Mouse (Mus musculus) CH12.LX (cell line): ENCODE measurements at regions not wholly inside any gene's neighbourhood (a gene's known extent, or its start where the extent isn't known, plus 50 kb on each side); places are given as distances from the start of the nearest gene placed in this dataset.

Experiments used
- DNase-seq: peaks from one replicate; pipeline ENCODE4 v3.0.0-alpha.2; 2013; ENCODE audit errors: extremely low read depth
- H3K27ac ChIP-seq: 2 replicates; pipeline ENCODE4 v1.5.1; 2012; ENCODE audit warnings: low read depth, mild to moderate bottlenecking, control low read depth, moderate library complexity; ENCODE audit not compliant: insufficient read depth
- H3K27me3 ChIP-seq: replicated peaks from 2 replicates; pipeline ENCODE3; 2012; ENCODE audit warnings: inconsistent platforms
- H3K36me3 ChIP-seq, 2 experiments: replicated peaks in 1 of 2; 2 replicates each; pipeline versions ENCODE3 to v1.6.1; 2012; ENCODE audit warnings: inconsistent platforms in 1 of 2, low read length in 1 of 2, mild to moderate bottlenecking in 1 of 2, mixed read lengths in 1 of 2, moderate library complexity in 1 of 2; ENCODE audit not compliant: control insufficient read depth in 1 of 2, insufficient read depth in 1 of 2
- H3K4me1 ChIP-seq, 2 experiments: 2 replicates each; pipeline ENCODE4 v1.6.1; 2012; ENCODE audit warnings: inconsistent platforms in 1 of 2, moderate library complexity in 1 of 2; ENCODE audit not compliant: insufficient read depth in 2 of 2, control insufficient read depth in 1 of 2
- H3K4me2 ChIP-seq: 2 replicates; pipeline ENCODE4 v1.6.1; 2012; ENCODE audit warnings: low read depth, mild to moderate bottlenecking, control low read depth; ENCODE audit not compliant: poor library complexity, insufficient read depth, severe bottlenecking
- H3K4me3 ChIP-seq, 3 experiments: fragments of 150-350 bp in 1 of 3; sonication (generic) in 1 of 3; replicated peaks in 1 of 3; 2 replicates each; pipeline versions ENCODE3 to v1.5.1; 2011 to 2012; ENCODE audit warnings: low read depth in 2 of 3, low read length in 2 of 3, mild to moderate bottlenecking in 2 of 3, moderate library complexity in 2 of 3, control low read depth in 1 of 3, improper control_type of control experiment in 1 of 3, inconsistent platforms in 1 of 3, mixed read lengths in 1 of 3; ENCODE audit not compliant: poor library complexity in 1 of 3
- H3K79me2 ChIP-seq: replicated peaks from 2 replicates; pipeline ENCODE4 v1.6.1; 2012; ENCODE audit warnings: mild to moderate bottlenecking, moderate library complexity; ENCODE audit not compliant: control insufficient read depth, poor library complexity, insufficient read depth, severe bottlenecking; ENCODE audit errors: extremely low read depth
- H3K9ac ChIP-seq: 2 replicates; pipeline ENCODE4 v1.6.1; 2012; ENCODE audit warnings: low read depth, mild to moderate bottlenecking, control low read depth, moderate library complexity; ENCODE audit not compliant: insufficient read depth
- H3K9me3 ChIP-seq: replicated peaks from 2 replicates; pipeline ENCODE3; 2012; ENCODE audit warnings: low read length, inconsistent platforms, mixed read lengths
- BHLHE40 ChIP-seq: IDR thresholded peaks from 2 replicates; pipeline ENCODE4 v1.6.1; 2011; ENCODE audit warnings: mild to moderate bottlenecking, low read depth, low read length, improper control_type of control experiment
- EP300 ChIP-seq: IDR thresholded peaks from 2 replicates; pipeline ENCODE4 v1.6.1; 2011; ENCODE audit warnings: low read length, improper control_type of control experiment
- ETS1 ChIP-seq: conservative IDR thresholded peaks from 2 replicates; pipeline ENCODE4 v1.6.1; 2012; ENCODE audit warnings: low read depth, mild to moderate bottlenecking, inconsistent platforms, low read length, improper control_type of control experiment, moderate library complexity
- HCFC1 ChIP-seq: IDR thresholded peaks from 2 replicates; pipeline ENCODE4 v1.6.1; 2012; ENCODE audit warnings: low read depth, mild to moderate bottlenecking, inconsistent platforms, low read length, improper control_type of control experiment
- IRF4 ChIP-seq: IDR thresholded peaks from 2 replicates; pipeline ENCODE4 v1.6.1; 2014; ENCODE audit warnings: low read depth, mild to moderate bottlenecking, inconsistent platforms, low read length, improper control_type of control experiment
- MAZ ChIP-seq: IDR thresholded peaks from 2 replicates; pipeline ENCODE4 v1.6.1; 2012; ENCODE audit warnings: low read depth, mild to moderate bottlenecking, inconsistent platforms, low read length, improper control_type of control experiment, moderate library complexity
- MEF2A ChIP-seq: IDR thresholded peaks from 2 replicates; pipeline ENCODE4 v1.6.1; 2014; ENCODE audit warnings: low read depth, mild to moderate bottlenecking, inconsistent platforms, low read length, improper control_type of control experiment, borderline replicate concordance
- MXI1 ChIP-seq: IDR thresholded peaks from 2 replicates; pipeline ENCODE4 v1.6.1; 2011; ENCODE audit warnings: mild to moderate bottlenecking, low read depth, low read length, improper control_type of control experiment
- MYC ChIP-seq: IDR thresholded peaks from 2 replicates; pipeline ENCODE4 v1.6.1; 2011; ENCODE audit warnings: low read depth, mild to moderate bottlenecking, improper control_type of control experiment, low read length
- PAX5 ChIP-seq: IDR thresholded peaks from 2 replicates; pipeline ENCODE4 v1.6.1; 2012; ENCODE audit warnings: low read length, inconsistent platforms, mixed read lengths
- POLR2A ChIP-seq: IDR thresholded peaks from 2 replicates; pipeline ENCODE4 v1.6.1; 2011; ENCODE audit warnings: low read depth, mild to moderate bottlenecking, improper control_type of control experiment, low read length
- POLR2AphosphoS2 ChIP-seq: IDR thresholded peaks from 2 replicates; pipeline ENCODE4 v1.6.1; 2011; ENCODE audit warnings: low read depth, low read length, improper control_type of control experiment
- RCOR1 ChIP-seq: conservative IDR thresholded peaks from 2 replicates; pipeline ENCODE4 v1.6.1; 2012; ENCODE audit warnings: low read depth, mild to moderate bottlenecking, inconsistent platforms, low read length, improper control_type of control experiment
- TBP ChIP-seq: conservative IDR thresholded peaks from 2 replicates; pipeline ENCODE4 v1.6.1; 2011; ENCODE audit warnings: low read depth, low read length, improper control_type of control experiment
- TCF12 ChIP-seq: IDR thresholded peaks from 2 replicates; pipeline ENCODE4 v1.6.1; 2014; ENCODE audit warnings: low read depth, mild to moderate bottlenecking, inconsistent platforms, low read length, improper control_type of control experiment
- UBTF ChIP-seq: IDR thresholded peaks from 2 replicates; pipeline ENCODE4 v1.6.1; 2012; ENCODE audit warnings: low read depth, mild to moderate bottlenecking, inconsistent platforms, low read length, improper control_type of control experiment, moderate library complexity
- USF1 ChIP-seq: IDR thresholded peaks from 2 replicates; pipeline ENCODE4 v1.6.1; 2014; ENCODE audit warnings: low read depth, mild to moderate bottlenecking, inconsistent platforms, low read length, improper control_type of control experiment
- ZC3H11A ChIP-seq: IDR thresholded peaks from 2 replicates; pipeline ENCODE4 v1.6.1; 2012; ENCODE audit warnings: low read depth, mild to moderate bottlenecking, inconsistent platforms, low read length, improper control_type of control experiment
- dilution Hi-C: fragments of 300-500 bp; cut with MboI; formaldehyde crosslinking; loops from 2 replicates; pipeline ENCODE4 v1.14.3; 2020; ENCODE audit warnings: low sequenced_read_pairs; ENCODE audit not compliant: extremely low pct_unique_long_range_greater_than_20kb, extremely low pct_ligation_motif_present
- in situ Hi-C: fragments of 300-500 bp; cut with MboI; formaldehyde crosslinking; loops from 3 replicates; pipeline ENCODE4 v1.14.3; 2019; ENCODE audit warnings: low sequenced_read_pairs, low pct_ligation_motif_present, low pct_unique_long_range_greater_than_20kb, mixed read lengths

GRCm38 (mm10) chr6:49624564-49624963 lies 197.9 kb upstream of the Npy start:
- TF ChIP-seq EP300 (peak; percentile 66; the same call in 1 of the 2 replicates), PAX5 (no peak), BHLHE40 (peak; percentile 55; the same call in 1 of the 2 replicates), IRF4 (peak; percentile 47), MEF2A (peak; percentile 50; the same call in 1 of the 2 replicates), TCF12 (peak; percentile 61; the same call in 1 of the 2 replicates), ETS1 (no peak; the same call in 1 of the 2 replicates), RCOR1 (no peak)
- TF ChIP-seq, all 38 proteins: peak for 5
- H3K36me3 ChIP-seq, result no peaks in the 10 kb centered on the region
- H3K9me3 ChIP-seq, result no peaks in the 10 kb centered on the region
- peak; percentile 63 for DNase-seq
- no peak overlapping the region for H3K9ac ChIP-seq
- no peak overlapping the region for H3K4me2 ChIP-seq
- dilution Hi-C loops, result no loop called here
- no peaks in the 10 kb centered on the region for H3K27me3 ChIP-seq
- H3K4me3 ChIP-seq, result no peak overlapping the region
- no peak overlapping the region for H3K27ac ChIP-seq
- no peaks in the 10 kb centered on the region for H3K79me2 ChIP-seq
- H3K4me1 ChIP-seq, result peaks cover 9 to 23% of the 10 kb centered on the region in 2 experiments
- in situ Hi-C loops, result no loop called here

- DNase-seq, result no peak
- dilution Hi-C loops, result no loop called here
- H3K79me2 ChIP-seq, result no peaks in the 10 kb centered on the region
- TF ChIP-seq TBP, result no peak
- TF ChIP-seq ZC3H11A, result no peak
- TF ChIP-seq MYC, result no peak
- no peak for TF ChIP-seq TCF12
- H3K9me3 ChIP-seq, result peaks cover 4% of the 10 kb centered on the region
- no peaks in the 10 kb centered on the region for H3K27me3 ChIP-seq
- H3K36me3 ChIP-seq, result no peaks in the 10 kb centered on the region
- H3K9ac ChIP-seq, result no peak overlapping the region
- no peak overlapping the region for H3K27ac ChIP-seq
- no peak overlapping the region for H3K4me3 ChIP-seq
- in situ Hi-C loops, result no loop called here
- peaks cover 0 to 15% of the 10 kb centered on the region in 2 experiments; a peak in 2 of 4 replicates for H3K4me1 ChIP-seq
- H3K4me2 ChIP-seq, result no peak overlapping the region
Measured at GRCm38 (mm10) chr6:49633470-49634095, 188.9 kb upstream of the Npy start.

GRCm38 (mm10) chr6:49637654-49638053 lies 184.9 kb upstream of the Npy start:
- Histone ChIP-seq H3K4me3 (no peak overlapping the region), H3K79me2 (no peaks in the 10 kb centered on the region), H3K9me3 (no peaks in the 10 kb centered on the region), H3K9ac (no peak overlapping the region), H3K27me3 (no peaks in the 10 kb centered on the region), H3K4me1 (peaks cover 0 to 15% of the 10 kb centered on the region in 2 experiments; a peak in 2 of 4 replicates), H3K36me3 (no peaks in the 10 kb centered on the region), H3K27ac (no peak overlapping the region), H3K4me2 (no peak overlapping the region)
- DNase-seq, result no peak
- dilution Hi-C loops, result no loop called here
- TF ChIP-seq POLR2AphosphoS2 (no peak), ZC3H11A (no peak), USF1 (no peak), UBTF (no peak), BHLHE40 (no peak), RCOR1 (no peak), HCFC1 (no peak), MXI1 (no peak), MAZ (no peak), POLR2A (no peak)
- in situ Hi-C loops, result no loop called here
